Mouse (Mus musculus): ENCODE measurements around the gene Lrrc17.

GRCm38 (mm10) chr5:21567784-21568183 is 24.4 kb downstream of the Lrrc17 start:
- no peak for TF ChIP-seq POLR2A (IDR thresholded peaks at IDR 0.05; ENCODE audit: insufficient read length, low read depth)
- TF ChIP-seq USF1 (IDR thresholded peaks at IDR 0.05; ENCODE audit: low read depth), result no peak
- no peak for TF ChIP-seq POLR2AphosphoS2 (IDR thresholded peaks at IDR 0.05; ENCODE audit: insufficient read length, low read depth)

Data from myocyte (in vitro differentiated cells).